Mouse (Mus musculus) CD4-positive, CD25-positive, alpha-beta regulatory T cell, adult 2 months (primary cell): Measurements from ENCODE around the gene Rgs3.

Experiments
- DNase-seq: peaks from one replicate; pipeline ENCODE4 v3.0.0-alpha.2; 2012; ENCODE audit warnings: low read depth, low spot score

Rgs3 gene

GRCm38 (mm10) chr4:62720861-62721260 is 161.2 kb downstream of the Rgs3 start:
- no peak for DNase-seq

- no peak for DNase-seq
Observed at GRCm38 (mm10) chr4:62722021-62722426, 162.4 kb downstream of the Rgs3 start.

GRCm38 (mm10) chr4:62723795-62724194 is 164.1 kb downstream of the Rgs3 start:
- no peak for DNase-seq

DNA sequence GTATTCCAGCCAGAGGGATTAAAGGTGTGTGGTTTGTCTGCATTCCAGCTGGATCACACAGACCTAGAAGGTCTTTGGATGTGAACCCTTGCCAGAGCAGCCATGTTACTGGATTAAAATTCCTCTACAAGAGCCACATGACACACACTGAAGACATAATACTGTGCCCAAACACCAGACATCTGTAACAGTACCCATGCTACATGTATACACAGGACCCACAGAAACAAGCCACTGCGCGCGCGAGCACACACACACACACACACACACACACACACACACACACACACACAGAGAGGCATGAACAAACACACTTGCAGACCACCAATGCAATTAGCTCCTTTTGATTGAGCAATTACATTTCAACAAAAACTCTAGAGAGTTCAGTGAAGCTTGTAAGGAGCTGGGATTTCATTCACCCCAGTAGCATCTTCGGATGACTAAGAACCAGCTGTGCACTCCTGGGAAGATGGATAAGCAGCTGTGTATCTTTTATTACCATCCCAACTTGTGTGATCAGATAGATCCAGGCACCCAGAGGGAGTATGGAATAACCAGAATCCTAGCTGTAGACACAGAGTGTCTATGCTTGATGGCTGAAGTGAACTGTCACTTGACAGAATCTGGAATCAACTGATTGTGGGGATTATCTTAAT is 166.8 kb downstream of the Rgs3 start:
- no peak for DNase-seq

GRCm38 (mm10) chr4:62727541-62728303 is 168.1 kb downstream of the Rgs3 start:
- DNase-seq, result no peak

GRCm38 (mm10) chr4:62728471-62728870 is 168.8 kb downstream of the Rgs3 start:
- no peak for DNase-seq

- no peak for DNase-seq
Observed at GRCm38 (mm10) chr4:62729191-62729590, 169.5 kb downstream of the Rgs3 start.

GRCm38 (mm10) chr4:62729941-62730340 is 170.3 kb downstream of the Rgs3 start:
- DNase-seq, result no peak

- no peak for DNase-seq
Observed at GRCm38 (mm10) chr4:62730861-62731260, 171.2 kb downstream of the Rgs3 start.

GRCm38 (mm10) chr4:62731531-62732063 is 171.9 kb downstream of the Rgs3 start:
- no peak for DNase-seq

GRCm38 (mm10) chr4:62732096-62732495 is 172.4 kb downstream of the Rgs3 start:
- DNase-seq, result no peak

- no peak for DNase-seq
Observed at GRCm38 (mm10) chr4:62732840-62733239, 173.2 kb downstream of the Rgs3 start.

GRCm38 (mm10) chr4:62733938-62734337 is 174.3 kb downstream of the Rgs3 start:
- no peak for DNase-seq

- DNase-seq, result no peak
Observed at GRCm38 (mm10) chr4:62735291-62735690, 175.6 kb downstream of the Rgs3 start.

GRCm38 (mm10) chr4:62735878-62736277 is 176.2 kb downstream of the Rgs3 start:
- DNase-seq, result no peak

GRCm38 (mm10) chr4:62736421-62736820 is 176.8 kb downstream of the Rgs3 start:
- no peak for DNase-seq

DNA sequence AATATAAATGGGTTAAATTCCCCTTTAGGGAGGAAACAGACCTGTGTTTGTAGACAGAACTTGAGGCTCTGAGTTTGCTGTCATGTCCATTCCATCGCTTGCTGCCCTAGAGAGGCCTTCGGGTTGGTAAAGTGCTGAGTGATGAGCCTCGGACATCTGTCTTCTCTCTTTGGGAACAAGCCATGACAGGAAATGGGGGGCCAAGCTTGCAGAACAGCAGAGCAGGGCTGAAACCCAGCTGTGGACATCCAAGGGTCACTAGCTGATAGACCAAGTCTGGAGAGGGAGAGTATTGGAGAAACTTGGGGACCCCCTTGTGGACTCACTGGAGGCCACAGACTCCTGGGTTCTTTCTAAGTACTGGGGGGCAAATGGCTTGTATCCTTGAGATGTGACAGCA is 177.3 kb downstream of the Rgs3 start:
- DNase-seq, result no peak

DNA sequence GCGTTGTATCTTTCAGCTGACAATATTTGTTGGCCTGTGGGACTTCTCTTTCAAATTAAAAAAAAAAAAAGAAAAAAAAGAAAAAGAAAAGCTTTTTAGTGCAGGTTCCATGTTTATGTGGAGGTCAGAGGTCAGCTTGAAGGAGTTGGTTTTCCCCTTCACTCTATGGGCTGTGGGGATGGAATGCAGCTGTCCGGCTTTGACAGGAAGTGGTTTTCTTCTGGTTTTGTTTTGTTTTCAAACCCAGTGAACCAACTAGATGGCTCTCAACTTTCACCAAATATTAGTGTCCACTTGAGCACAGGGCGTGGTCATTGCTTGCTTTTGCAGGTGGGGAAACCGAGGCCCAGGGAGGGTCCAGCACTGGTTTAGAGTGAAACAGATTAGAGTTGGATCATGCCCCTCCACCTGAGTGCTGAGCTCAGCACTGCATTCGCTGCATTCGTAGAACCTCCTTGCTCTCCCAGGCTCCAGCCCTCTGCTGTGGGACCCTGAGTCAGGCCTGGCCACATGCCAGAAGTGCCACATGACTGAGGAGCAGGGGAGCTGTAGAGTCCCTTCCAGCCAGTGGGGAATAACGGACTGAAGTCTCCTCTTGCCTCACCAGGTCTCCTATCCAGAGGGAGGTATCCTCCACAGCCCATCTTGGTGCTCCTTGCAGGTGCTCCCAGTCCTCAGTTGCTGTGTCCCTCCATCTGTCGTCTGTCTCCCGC is 178.5 kb downstream of the Rgs3 start:
- peak; percentile 26 for DNase-seq

- peak; percentile 13 for DNase-seq
Observed at GRCm38 (mm10) chr4:62738996-62739395, 179.3 kb downstream of the Rgs3 start.

DNA sequence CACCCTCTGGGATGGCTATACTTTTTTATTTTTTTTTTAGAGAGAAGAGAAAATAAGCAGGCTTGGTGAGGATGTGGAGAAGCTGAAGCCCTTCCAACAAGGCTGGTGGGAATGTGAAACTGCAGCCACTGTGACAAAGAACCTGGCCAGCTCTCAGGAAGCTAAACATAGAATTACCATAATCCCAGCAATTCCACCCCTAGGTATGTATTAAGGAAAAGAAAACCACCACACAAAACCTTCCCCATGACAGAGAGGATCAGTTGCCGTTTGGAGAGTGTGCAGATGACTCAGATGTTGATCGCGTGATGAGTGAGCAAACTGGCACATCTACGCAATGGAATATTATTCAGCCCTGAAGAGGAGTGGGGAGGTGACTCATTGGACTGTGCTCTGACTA is 179.9 kb downstream of the Rgs3 start:
- DNase-seq, result no peak

GRCm38 (mm10) chr4:62740282-62741054 is 180.8 kb downstream of the Rgs3 start:
- peak; percentile 58 for DNase-seq

DNA sequence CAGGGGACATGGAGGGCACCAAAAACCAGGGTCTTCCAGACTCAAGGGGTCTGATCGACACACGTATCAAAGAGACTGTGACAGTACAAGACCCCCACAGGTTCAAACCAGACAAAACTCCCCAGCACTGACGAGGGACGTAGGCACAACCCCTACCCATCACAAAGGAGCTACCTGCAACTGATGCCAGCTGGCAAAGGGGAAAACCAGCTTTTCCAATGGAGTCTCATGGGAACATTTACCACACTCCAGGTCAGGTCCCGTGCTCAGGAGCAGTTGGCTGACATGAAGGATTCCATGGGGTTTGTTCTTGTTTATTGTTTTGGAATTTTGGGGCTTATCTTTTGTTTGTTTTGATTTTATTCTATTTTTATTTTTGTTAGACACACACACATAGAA is 181.4 kb downstream of the Rgs3 start:
- DNase-seq, result no peak
